Mouse (Mus musculus) lung, postnatal 0 days (tissue): ENCODE measurements around the gene Setd5. TPM values are rescaled to one million over a fixed set of nuclear protein-coding genes. Genes with fewer than 3 reads are reported as not detected.
A peak's percentile ranks its signal among the peaks of the same experiment; 100 is the strongest.

Source experiments
- ATAC-seq: fragments of 200-750 bp; cut with Nextera tagmentation; 2 replicates; pipeline ENCODE4 v1.8.0; 2017; ENCODE audit warnings: moderate library complexity
- DNase-seq: peaks from one replicate; pipeline ENCODE4 v3.0.0-alpha.2; 2016; ENCODE audit warnings: low spot score
- H3K27ac ChIP-seq: fragments of 300-500 bp; sonication (generic); 2 replicates; pipeline ENCODE4 v1.5.1; 2014; ENCODE audit warnings: antibody characterized with exemption, mild to moderate bottlenecking, low read length, mixed read lengths
- H3K27me3 ChIP-seq: fragments of 300-500 bp; sonication (generic); replicated peaks from 2 replicates; pipeline ENCODE4 v1.6.1; 2014; ENCODE audit warnings: low read length, mixed read lengths; ENCODE audit not compliant: insufficient read depth
- H3K36me3 ChIP-seq: fragments of 300-500 bp; sonication (generic); 2 replicates; pipeline ENCODE4 v1.6.1; 2014; ENCODE audit warnings: low read length, mixed read lengths; ENCODE audit not compliant: insufficient read depth
- H3K4me1 ChIP-seq: fragments of 300-500 bp; sonication (generic); 2 replicates; pipeline ENCODE4 v1.6.1; 2014; ENCODE audit warnings: antibody characterized with exemption, low read depth, low read length, mixed read lengths; ENCODE audit not compliant: insufficient read depth
- H3K4me2 ChIP-seq: fragments of 300-500 bp; sonication (generic); replicated peaks from 2 replicates; pipeline ENCODE4 v1.6.1; 2014; ENCODE audit warnings: low read depth, mild to moderate bottlenecking, low read length, moderate library complexity, mixed read lengths
- H3K4me3 ChIP-seq: fragments of 300-500 bp; sonication (generic); 2 replicates; pipeline ENCODE4 v1.5.1; 2014; ENCODE audit warnings: low read depth, low read length
- H3K9ac ChIP-seq: fragments of 300-500 bp; sonication (generic); replicated peaks from 2 replicates; pipeline ENCODE4 v1.6.1; 2014; ENCODE audit warnings: low read depth, mild to moderate bottlenecking
- H3K9me3 ChIP-seq: fragments of 300-500 bp; sonication (generic); 2 replicates; pipeline ENCODE4 v1.6.1; 2016; ENCODE audit warnings: low read length, mixed read lengths
- CTCF ChIP-seq: IDR thresholded peaks from 2 replicates; pipeline ENCODE4 v1.5.1; 2016; ENCODE audit warnings: antibody characterized with exemption, mild to moderate bottlenecking
- EP300 ChIP-seq: IDR thresholded peaks from 2 replicates; pipeline ENCODE4 v1.6.1; 2016; ENCODE audit warnings: antibody characterized with exemption, mild to moderate bottlenecking, control low read depth
- WGBS: fragments of 180-500 bp; shearing (Covaris S2); extraction: QIAGEN DNeasy Blood & Tissue Kit; methylation state at CpG from one replicate; pipeline ENCODE4 v1.1.7; 2014; 5-methylcytosine and 5-hydroxymethylcytosine counted together
- polyA plus RNA-seq: library from polyadenylated mRNA; unstranded; fragments of >200 nt; fragmentation: Nextera tagmentation; extraction: Ambion mirVana; gene quantifications from 2 replicates; pipeline ENCODE4 v1.2.1, GENCODE M21; 2015

Gene Setd5
- polyA plus RNA-seq, 1 experiment from 2014 or later, result 44.2 TPM

DNA sequence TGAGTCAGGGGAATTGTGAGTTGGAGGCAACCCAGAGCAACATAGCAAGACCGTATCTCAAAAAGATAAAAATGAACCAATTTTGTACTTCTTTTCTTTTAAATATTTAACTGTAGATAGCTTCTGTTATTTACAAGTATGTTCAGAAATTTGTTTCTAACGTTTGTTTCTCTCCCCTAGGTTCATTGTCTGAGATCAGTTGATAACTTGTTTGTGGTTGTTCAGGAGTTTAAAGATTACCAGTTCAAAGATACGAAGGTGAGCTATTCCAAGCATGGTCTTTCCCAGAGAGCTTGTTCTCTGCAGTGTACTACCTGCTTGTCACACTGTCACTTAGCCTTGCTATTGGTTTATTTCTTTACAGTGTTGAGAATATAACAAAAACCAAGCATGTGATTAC lies 28.0 kb upstream of the Setd5 start:
- Histone ChIP-seq H3K27ac (no peak overlapping the region), H3K27me3 (no peaks in the 10 kb centered on the region), H3K36me3 (0 out of 2 replicates have a peak, but pooled peaks cover 6% of the 10 kb centered on the region), H3K4me1 (peaks cover 8% of the 10 kb centered on the region; the same call in 1 of the 2 replicates), H3K4me3 (no peak overlapping the region), H3K9me3 (no peaks in the 10 kb centered on the region), H3K9ac (no peak overlapping the region), H3K4me2 (no peak overlapping the region)
- TF ChIP-seq EP300 (no peak), CTCF (no peak)
- WGBS, result 82% methylated on average over 3 of the region's 3 CpGs
- ATAC-seq, result no peak
- DNase-seq, result no peak

DNA sequence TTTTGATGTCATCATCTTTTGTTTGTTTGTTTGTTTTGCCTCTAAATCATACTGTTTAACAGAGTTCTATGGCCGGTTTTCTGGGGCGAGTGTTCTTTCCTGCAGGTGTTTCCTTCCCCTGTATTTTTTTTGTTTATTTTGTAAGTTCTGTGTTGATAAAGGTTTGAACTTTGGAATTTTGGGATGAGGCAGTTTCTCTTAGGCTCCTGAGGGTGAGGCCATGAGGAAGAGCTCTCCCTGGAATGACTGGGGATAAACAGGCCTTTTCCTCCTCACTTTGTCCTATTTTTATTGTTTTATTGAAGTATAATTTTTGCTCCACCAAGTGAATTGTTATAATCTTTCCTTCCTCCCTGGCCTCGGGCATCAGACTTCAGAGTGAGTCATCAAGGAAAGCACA lies 24.2 kb upstream of the Setd5 start:
- Histone ChIP-seq H3K9ac (no peak overlapping the region), H3K27ac (no peak overlapping the region), H3K4me3 (no peak overlapping the region), H3K4me1 (no peaks in the 10 kb centered on the region), H3K9me3 (no peaks in the 10 kb centered on the region), H3K27me3 (no peaks in the 10 kb centered on the region), H3K4me2 (no peak overlapping the region), H3K36me3 (peaks cover 13% of the 10 kb centered on the region; the same call in 1 of the 2 replicates)
- ATAC-seq, result no peak
- WGBS, result 55% methylated on average over 3 of the region's 3 CpGs
- TF ChIP-seq EP300, result no peak
- no peak for TF ChIP-seq CTCF
- DNase-seq, result no peak

DNA sequence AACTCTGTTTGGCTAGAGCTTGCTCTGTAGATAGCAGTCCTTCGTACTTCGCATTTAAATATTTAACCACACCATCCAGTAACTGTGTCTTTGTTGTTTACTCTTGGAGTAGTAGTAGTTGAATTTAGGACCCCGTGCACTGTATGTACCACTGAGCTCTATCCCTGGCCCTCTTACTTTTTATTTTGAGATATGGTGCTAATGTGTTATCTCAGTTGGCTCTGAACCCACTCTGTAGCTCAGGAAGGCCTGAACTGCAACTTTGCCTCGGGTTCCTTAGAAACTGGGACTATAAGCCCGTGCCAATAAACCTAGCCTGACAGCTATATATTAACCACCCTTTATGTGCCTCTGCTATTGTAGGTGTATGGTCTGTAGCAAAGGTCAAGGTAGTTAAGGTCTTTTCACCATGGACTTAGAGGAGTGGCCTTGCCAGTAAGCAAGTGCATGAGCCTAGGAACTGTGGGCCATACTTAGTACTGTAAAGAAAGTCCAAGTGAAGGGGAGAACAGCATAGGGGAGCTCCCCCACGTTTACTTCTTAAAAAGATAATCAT lies 22.5 kb upstream of the Setd5 start:
- TF ChIP-seq CTCF (no peak), EP300 (no peak)
- peaks cover 13% of the 10 kb centered on the region; the same call in 1 of the 2 replicates for H3K36me3 ChIP-seq

DNA sequence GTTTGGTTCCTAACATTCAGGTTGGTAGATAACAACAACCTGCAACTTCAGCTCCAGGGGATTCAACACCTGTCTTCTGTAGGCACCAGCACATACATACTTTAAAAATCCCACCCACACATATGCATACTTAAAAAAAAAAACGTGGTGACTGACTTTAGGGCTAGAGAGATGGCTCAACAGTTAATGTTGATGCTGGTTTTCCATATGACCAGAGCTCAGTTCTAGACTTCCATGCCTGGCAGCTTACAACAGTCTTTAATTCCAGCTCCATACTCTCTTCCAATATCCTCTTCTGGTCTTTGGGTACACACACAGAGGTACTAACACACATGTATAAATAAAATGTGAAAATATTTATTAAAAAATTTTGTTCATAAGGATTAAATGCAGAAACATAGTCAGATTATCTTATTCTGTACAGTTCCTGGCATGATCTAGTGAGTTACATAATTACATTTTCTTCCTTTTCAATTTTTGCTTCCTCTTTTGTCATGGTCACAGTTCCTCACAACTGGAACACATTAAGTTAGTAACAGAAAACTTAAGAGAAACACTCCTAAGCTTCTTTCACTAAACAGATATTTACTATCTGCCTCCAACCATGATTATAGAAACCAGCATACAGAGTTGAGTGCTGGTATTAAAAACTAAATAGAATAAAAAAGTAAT lies 16.1 kb upstream of the Setd5 start:
- H3K4me2 ChIP-seq, result no peak overlapping the region
- 53% methylated on average over 1 of the region's 1 CpGs for WGBS

More for the DNA sequence above, 22.5 kb upstream of the Setd5 start:
- H3K4me3 ChIP-seq, result no peak overlapping the region
- ATAC-seq (no peak), DNase-seq (no peak)
- H3K27ac ChIP-seq, result no peak overlapping the region
- no peak overlapping the region for H3K9ac ChIP-seq
- no peaks in the 10 kb centered on the region for H3K27me3 ChIP-seq
- no peak overlapping the region for H3K4me2 ChIP-seq
- 87% methylated on average over 6 of the region's 6 CpGs for WGBS
- H3K4me1 ChIP-seq, result no peaks in the 10 kb centered on the region
- no peaks in the 10 kb centered on the region for H3K9me3 ChIP-seq

DNA sequence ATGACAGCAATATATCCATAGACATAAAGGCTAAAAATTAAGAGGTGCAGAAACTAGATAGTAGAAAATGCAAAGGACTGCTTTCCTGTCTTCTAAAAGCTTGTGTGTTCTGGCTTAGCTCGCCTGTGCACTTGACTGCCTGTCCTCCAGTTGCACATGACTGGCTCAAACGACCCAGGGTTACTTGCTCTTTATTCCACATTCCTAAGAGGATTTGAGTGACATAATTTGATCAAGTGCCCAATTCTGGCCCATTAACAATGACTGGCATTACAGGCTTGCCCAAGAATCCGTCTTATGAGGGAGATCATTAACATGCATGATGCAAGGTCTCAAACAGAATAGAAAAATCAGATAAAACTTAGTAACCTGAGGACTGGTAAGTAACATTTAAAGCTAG lies 14.9 kb upstream of the Setd5 start:
- ATAC-seq (peak; percentile 93), DNase-seq (peak; percentile 89)
- TF ChIP-seq CTCF (no peak), EP300 (peak; percentile 78)
- Histone ChIP-seq H3K4me3 (no peak overlapping the region), H3K9me3 (no peaks in the 10 kb centered on the region), H3K4me1 (no peaks in the 10 kb centered on the region), H3K27ac (peak overlapping the region; percentile 27; the same call in 1 of the 2 replicates), H3K4me2 (no peak overlapping the region), H3K9ac (no peak overlapping the region), H3K36me3 (peaks cover 19% of the 10 kb centered on the region), H3K27me3 (no peaks in the 10 kb centered on the region)
- 43% methylated on average over 3 of the region's 3 CpGs for WGBS

More for the DNA sequence above, 16.1 kb upstream of the Setd5 start:
- DNase-seq (no peak), ATAC-seq (no peak)
- H3K4me1 ChIP-seq, result no peaks in the 10 kb centered on the region
- H3K36me3 ChIP-seq, result peaks cover 18% of the 10 kb centered on the region; the same call in 1 of the 2 replicates
- no peak overlapping the region for H3K9ac ChIP-seq
- H3K9me3 ChIP-seq, result no peaks in the 10 kb centered on the region
- no peaks in the 10 kb centered on the region for H3K27me3 ChIP-seq
- TF ChIP-seq CTCF, result no peak
- no peak for TF ChIP-seq EP300
- H3K4me3 ChIP-seq, result no peak overlapping the region
- H3K27ac ChIP-seq, result no peak overlapping the region

DNA sequence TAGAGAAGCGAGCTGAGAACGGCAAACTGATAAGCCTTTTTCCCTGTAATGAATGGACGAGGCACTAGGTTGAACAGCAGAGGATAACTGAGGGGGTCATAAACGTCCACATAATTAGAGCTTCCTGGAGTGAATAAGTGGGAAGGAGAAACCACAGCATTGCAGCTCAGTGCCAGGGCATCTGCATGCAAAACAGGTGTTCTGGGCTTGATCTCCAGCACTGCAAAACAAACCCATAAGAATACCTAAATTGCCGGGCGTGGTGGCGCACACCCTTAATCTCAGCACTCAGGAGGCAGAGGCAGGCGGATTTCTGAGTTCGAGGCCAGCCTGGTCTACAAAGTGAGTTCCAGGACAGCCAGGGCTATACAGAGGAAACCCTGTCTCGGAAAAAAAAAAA lies 13.8 kb upstream of the Setd5 start:
- H3K36me3 ChIP-seq, result peaks cover 25% of the 10 kb centered on the region
- H3K4me1 ChIP-seq, result no peaks in the 10 kb centered on the region
- no peaks in the 10 kb centered on the region for H3K9me3 ChIP-seq
- no peaks in the 10 kb centered on the region for H3K27me3 ChIP-seq
- no peak overlapping the region for H3K4me3 ChIP-seq
- WGBS, result 86% methylated on average over 10 of the region's 10 CpGs
- TF ChIP-seq EP300 (no peak), CTCF (no peak)
- no peak overlapping the region for H3K27ac ChIP-seq
- no peak for DNase-seq
- H3K9ac ChIP-seq, result no peak overlapping the region
- no peak overlapping the region for H3K4me2 ChIP-seq
- ATAC-seq, result no peak
